Mouse (Mus musculus): ENCODE measurements around the gene Il4. TPM values are rescaled to one million over a fixed set of nuclear protein-coding genes. Genes with fewer than 3 reads are reported as not detected.

Il4 gene
- polyA plus RNA-seq (2012; rRNA removed) = 0.11 TPM in 1 of 2 replicates, not detected in the other

GRCm38 (mm10) chr11:53618619-53619198, at the start of gene Il4:
Il4 (minus strand) TSS chr11:53618669.

GRCm38 (mm10) chr11:53634556-53634955, 16.1 kb upstream of the Il4 start, which contains the start of gene Il13:
Il13 (minus strand) TSS chr11:53634702.

GRCm38 (mm10) chr11:53567224-53568014, 51.0 kb downstream of the Il4 start, which contains the start of gene Kif3a:
Kif3a (plus strand) TSS chr11:53567379.

Other genes starting within 250 kb of the Il4 start
- 0.79 TPM in 1 of 2 replicates, not detected in the other for gene Leap2, start 195.5 kb downstream of the Il4 start, polyA plus RNA-seq (2012; rRNA removed)
- 236 and 255 TPM in 2 replicates for gene Uqcrq, start 187.8 kb downstream of the Il4 start, polyA plus RNA-seq (2012; rRNA removed)
- gene Gdf9, start 187.6 kb downstream of the Il4 start, polyA plus RNA-seq (2012; rRNA removed) = 0.95 and 1.2 TPM in 2 replicates
- 0.07 and 0.21 TPM in 2 replicates for gene Gm10447, start 161.6 kb downstream of the Il4 start, polyA plus RNA-seq (2012; rRNA removed)
- gene Shroom1, start 161.5 kb downstream of the Il4 start, polyA plus RNA-seq (2012; rRNA removed) = 2.3 and 2.8 TPM in 2 replicates
- not detected in 2 replicates for gene Gm9837, start 148.2 kb downstream of the Il4 start, polyA plus RNA-seq (2012; rRNA removed)
- gene Gm9945, start 138.5 kb downstream of the Il4 start, polyA plus RNA-seq (2012; rRNA removed) = not detected in 2 replicates
- gene Sowaha, start 138.4 kb downstream of the Il4 start, polyA plus RNA-seq (2012; rRNA removed) = 0.23 and 0.27 TPM in 2 replicates
- 28.8 and 40.5 TPM in 2 replicates for gene Sept8, start 99.4 kb downstream of the Il4 start, polyA plus RNA-seq (2012; rRNA removed)
- gene Kif3a, start 51.3 kb downstream of the Il4 start, polyA plus RNA-seq (2012; rRNA removed) = 50.8 and 69.4 TPM in 2 replicates
- gene Il13, start 16.0 kb upstream of the Il4 start, polyA plus RNA-seq (2012; rRNA removed) = not detected in 2 replicates
- gene Rad50, start 88.7 kb upstream of the Il4 start, polyA plus RNA-seq (2012; rRNA removed) = 11.8 and 12.4 TPM in 2 replicates
- gene Il5, start 102.1 kb upstream of the Il4 start, polyA plus RNA-seq (2012; rRNA removed) = 0.09 TPM in 1 of 2 replicates, not detected in the other
- 3.9 and 7.4 TPM in 2 replicates for gene Irf1, start 151.3 kb upstream of the Il4 start, polyA plus RNA-seq (2012; rRNA removed)
- gene Gm17334, start 154.5 kb upstream of the Il4 start, polyA plus RNA-seq (2012; rRNA removed) = 0.09 and 0.10 TPM in 2 replicates
- 0.26 TPM in 1 of 2 replicates, not detected in the other for gene Gm12216, start 240.6 kb upstream of the Il4 start, polyA plus RNA-seq (2012; rRNA removed)

All from central nervous system, embryonic 11.5 days (tissue).